Mouse (Mus musculus): ENCODE results near the gene Zfp281. TPM values are rescaled to one million over a fixed set of nuclear protein-coding genes. Genes with fewer than 3 reads are reported as not detected.

Zfp281 gene
- 17.9 and 18.8 TPM in 2 replicates for polyA plus RNA-seq (2014; fragmentation: Nextera tagmentation; extraction: Ambion mirVana)

GRCm38 (mm10) chr1:136624146-136625018, at the start of gene Zfp281:
Gene Zfp281, plus strand, starts transcription at chr1:136624901.
- WGBS, result 2% methylated on average over 45 of the region's 45 CpGs
- H3K4me1 ChIP-seq (replicated peaks; ENCODE audit: control insufficient read depth, insufficient read depth, low read length), result peaks cover 22% of the 10 kb centered on the region
- peak within 1 kb of the TSS; percentile 75 for H3K27ac ChIP-seq (ENCODE audit: low read depth)
- peak within 1 kb of the TSS; percentile 90 for H3K4me2 ChIP-seq (ENCODE audit: low read length)
- peaks cover 27% of the 10 kb centered on the region for H3K36me3 ChIP-seq (ENCODE audit: control insufficient read depth, insufficient read depth, low read length)
- no peaks in the 10 kb centered on the region for H3K27me3 ChIP-seq (replicated peaks; ENCODE audit: control insufficient read depth, insufficient read depth, low read length)
- DNase-seq (ENCODE audit: low spot score), result peak; percentile 95
- H3K9me3 ChIP-seq (ENCODE audit: control insufficient read depth, low read length), result no peaks in the 10 kb centered on the region
- peak within 1 kb of the TSS; percentile 85 for H3K4me3 ChIP-seq (ENCODE audit: low read depth, low read length)
- H3K9ac ChIP-seq (ENCODE audit: low read length), result peak within 1 kb of the TSS; percentile 95
- ATAC-seq (replicated peaks; ENCODE audit: low FRiP score, low TSS enrichment, low read depth), result peak; percentile 97

GRCm38 (mm10) chr1:136577890-136578663, 46.6 kb upstream of the Zfp281 start:
- DNase-seq (ENCODE audit: low spot score), result no peak
- H3K4me2 ChIP-seq (ENCODE audit: low read length), result peak overlapping the region; percentile 25
- no peaks in the 10 kb centered on the region for H3K27me3 ChIP-seq (replicated peaks; ENCODE audit: control insufficient read depth, insufficient read depth, low read length)
- H3K9me3 ChIP-seq (ENCODE audit: control insufficient read depth, low read length), result no peaks in the 10 kb centered on the region
- no peak overlapping the region for H3K9ac ChIP-seq (ENCODE audit: low read length)
- H3K4me3 ChIP-seq (ENCODE audit: low read depth, low read length), result no peak overlapping the region
- ATAC-seq (replicated peaks; ENCODE audit: low FRiP score, low TSS enrichment, low read depth), result peak; percentile 50; the same call in 1 of the 2 replicates
- H3K4me1 ChIP-seq (replicated peaks; ENCODE audit: control insufficient read depth, insufficient read depth, low read length), result peaks cover 3% of the 10 kb centered on the region; the same call in 1 of the 2 replicates
- no peaks in the 10 kb centered on the region for H3K36me3 ChIP-seq (ENCODE audit: control insufficient read depth, insufficient read depth, low read length)
- WGBS, result 28% methylated on average over 16 of the region's 16 CpGs
- H3K27ac ChIP-seq (ENCODE audit: low read depth), result no peak overlapping the region

- no peak overlapping the region for H3K27ac ChIP-seq (ENCODE audit: low read depth)
- no peak for ATAC-seq (replicated peaks; ENCODE audit: low FRiP score, low TSS enrichment, low read depth)
- no peak overlapping the region for H3K4me3 ChIP-seq (ENCODE audit: low read depth, low read length)
- no peaks in the 10 kb centered on the region for H3K27me3 ChIP-seq (replicated peaks; ENCODE audit: control insufficient read depth, insufficient read depth, low read length)
- no peaks in the 10 kb centered on the region for H3K9me3 ChIP-seq (ENCODE audit: control insufficient read depth, low read length)
- DNase-seq (ENCODE audit: low spot score), result no peak
- peaks cover 3% of the 10 kb centered on the region; the same call in 1 of the 2 replicates for H3K4me1 ChIP-seq (replicated peaks; ENCODE audit: control insufficient read depth, insufficient read depth, low read length)
- H3K4me2 ChIP-seq (ENCODE audit: low read length), result no peak overlapping the region
- no peaks in the 10 kb centered on the region for H3K36me3 ChIP-seq (ENCODE audit: control insufficient read depth, insufficient read depth, low read length)
- 87% methylated on average over 14 of the region's 14 CpGs for WGBS
- H3K9ac ChIP-seq (ENCODE audit: low read length), result no peak overlapping the region
Measured at GRCm38 (mm10) chr1:136579360-136579759, 45.3 kb upstream of the Zfp281 start.

GRCm38 (mm10) chr1:136580266-136580665, 44.4 kb upstream of the Zfp281 start:
- WGBS, result 67% methylated on average over 8 of the region's 8 CpGs
- no peak overlapping the region for H3K4me2 ChIP-seq (ENCODE audit: low read length)
- DNase-seq (ENCODE audit: low spot score), result no peak
- H3K4me3 ChIP-seq (ENCODE audit: low read depth, low read length), result no peak overlapping the region
- peaks cover 3% of the 10 kb centered on the region; the same call in 1 of the 2 replicates for H3K4me1 ChIP-seq (replicated peaks; ENCODE audit: control insufficient read depth, insufficient read depth, low read length)
- no peaks in the 10 kb centered on the region for H3K9me3 ChIP-seq (ENCODE audit: control insufficient read depth, low read length)
- H3K27me3 ChIP-seq (replicated peaks; ENCODE audit: control insufficient read depth, insufficient read depth, low read length), result no peaks in the 10 kb centered on the region
- no peaks in the 10 kb centered on the region for H3K36me3 ChIP-seq (ENCODE audit: control insufficient read depth, insufficient read depth, low read length)
- no peak overlapping the region for H3K27ac ChIP-seq (ENCODE audit: low read depth)
- ATAC-seq (replicated peaks; ENCODE audit: low FRiP score, low TSS enrichment, low read depth), result no peak
- no peak overlapping the region for H3K9ac ChIP-seq (ENCODE audit: low read length)

- no peak for DNase-seq (ENCODE audit: low spot score)
- ATAC-seq (replicated peaks; ENCODE audit: low FRiP score, low TSS enrichment, low read depth), result no peak
- Histone ChIP-seq H3K9ac (ENCODE audit: low read length) (no peak overlapping the region), H3K4me1 (replicated peaks; ENCODE audit: control insufficient read depth, insufficient read depth, low read length) (peaks cover 3% of the 10 kb centered on the region; the same call in 1 of the 2 replicates), H3K4me2 (ENCODE audit: low read length) (no peak overlapping the region), H3K9me3 (ENCODE audit: control insufficient read depth, low read length) (no peaks in the 10 kb centered on the region), H3K36me3 (ENCODE audit: control insufficient read depth, insufficient read depth, low read length) (no peaks in the 10 kb centered on the region), H3K27ac (ENCODE audit: low read depth) (no peak overlapping the region), H3K4me3 (ENCODE audit: low read depth, low read length) (no peak overlapping the region), H3K27me3 (replicated peaks; ENCODE audit: control insufficient read depth, insufficient read depth, low read length) (no peaks in the 10 kb centered on the region)
- 89% methylated on average over 8 of the region's 8 CpGs for WGBS
Measured at GRCm38 (mm10) chr1:136581841-136582240, 42.9 kb upstream of the Zfp281 start.

- DNase-seq (ENCODE audit: low spot score) (no peak), ATAC-seq (replicated peaks; ENCODE audit: low FRiP score, low TSS enrichment, low read depth) (no peak)
- Histone ChIP-seq H3K9me3 (ENCODE audit: control insufficient read depth, low read length) (no peaks in the 10 kb centered on the region), H3K4me2 (ENCODE audit: low read length) (no peak overlapping the region), H3K27me3 (replicated peaks; ENCODE audit: control insufficient read depth, insufficient read depth, low read length) (no peaks in the 10 kb centered on the region), H3K9ac (ENCODE audit: low read length) (no peak overlapping the region), H3K36me3 (ENCODE audit: control insufficient read depth, insufficient read depth, low read length) (no peaks in the 10 kb centered on the region), H3K27ac (ENCODE audit: low read depth) (no peak overlapping the region), H3K4me3 (ENCODE audit: low read depth, low read length) (no peak overlapping the region), H3K4me1 (replicated peaks; ENCODE audit: control insufficient read depth, insufficient read depth, low read length) (peaks cover 7% of the 10 kb centered on the region; the same call in 1 of the 2 replicates)
- WGBS, result 64% methylated on average over 13 of the region's 13 CpGs
Measured at GRCm38 (mm10) chr1:136587761-136588405, 36.8 kb upstream of the Zfp281 start.

- peak overlapping the region; percentile 6; the same call in 1 of the 2 replicates for H3K4me3 ChIP-seq (ENCODE audit: low read depth, low read length)
Measured at GRCm38 (mm10) chr1:136588908-136589307, 35.8 kb upstream of the Zfp281 start.

GRCm38 (mm10) chr1:136592741-136593140, 32.0 kb upstream of the Zfp281 start:
- H3K27ac ChIP-seq (ENCODE audit: low read depth), result no peak overlapping the region
- DNase-seq (ENCODE audit: low spot score) (no peak), ATAC-seq (replicated peaks; ENCODE audit: low FRiP score, low TSS enrichment, low read depth) (no peak)
- H3K27me3 ChIP-seq (replicated peaks; ENCODE audit: control insufficient read depth, insufficient read depth, low read length), result no peaks in the 10 kb centered on the region
- no peak overlapping the region for H3K4me2 ChIP-seq (ENCODE audit: low read length)
- no peaks in the 10 kb centered on the region for H3K36me3 ChIP-seq (ENCODE audit: control insufficient read depth, insufficient read depth, low read length)
- H3K4me1 ChIP-seq (replicated peaks; ENCODE audit: control insufficient read depth, insufficient read depth, low read length), result peaks cover 7% of the 10 kb centered on the region; the same call in 1 of the 2 replicates
- no peak overlapping the region for H3K9ac ChIP-seq (ENCODE audit: low read length)
- no peak overlapping the region for H3K4me3 ChIP-seq (ENCODE audit: low read depth, low read length)
- 95% methylated on average over 2 of the region's 2 CpGs for WGBS
- no peaks in the 10 kb centered on the region for H3K9me3 ChIP-seq (ENCODE audit: control insufficient read depth, low read length)

More at GRCm38 (mm10) chr1:136588908-136589307, 35.8 kb upstream of the Zfp281 start:
- Histone ChIP-seq H3K27ac (ENCODE audit: low read depth) (no peak overlapping the region), H3K9ac (ENCODE audit: low read length) (peak overlapping the region; percentile 10; the same call in 1 of the 2 replicates), H3K9me3 (ENCODE audit: control insufficient read depth, low read length) (no peaks in the 10 kb centered on the region), H3K4me2 (ENCODE audit: low read length) (peak overlapping the region; percentile 34; the same call in 1 of the 2 replicates), H3K27me3 (replicated peaks; ENCODE audit: control insufficient read depth, insufficient read depth, low read length) (no peaks in the 10 kb centered on the region), H3K4me1 (replicated peaks; ENCODE audit: control insufficient read depth, insufficient read depth, low read length) (peaks cover 7% of the 10 kb centered on the region; the same call in 1 of the 2 replicates), H3K36me3 (ENCODE audit: control insufficient read depth, insufficient read depth, low read length) (no peaks in the 10 kb centered on the region)
- ATAC-seq (replicated peaks; ENCODE audit: low FRiP score, low TSS enrichment, low read depth) (no peak), DNase-seq (ENCODE audit: low spot score) (no peak)
- WGBS, result 16% methylated on average over 9 of the region's 9 CpGs

All from intestine, embryonic 14.5 days (tissue).